Mouse (Mus musculus) gastrocnemius, adult 2 months (tissue): ENCODE results near the gene Cul5. TPM values are rescaled to one million over a fixed set of nuclear protein-coding genes. Genes with fewer than 3 reads are reported as not detected.

ENCODE experiments used
- DNase-seq: peaks from one replicate; pipeline ENCODE4 v3.0.0; 2022
- H3K27ac ChIP-seq: fragments of 200-600 bp; 2 replicates; pipeline ENCODE4 v1.8.1; 2022; ENCODE audit warnings: mild to moderate bottlenecking
- H3K4me3 ChIP-seq: fragments of 200-600 bp; 2 replicates; pipeline ENCODE4 v1.8.1; 2022; ENCODE audit warnings: mild to moderate bottlenecking, moderate library complexity
- CTCF ChIP-seq: fragments of 200-600 bp; IDR thresholded peaks from 2 replicates; pipeline ENCODE4 v1.8.1; 2022; ENCODE audit warnings: antibody characterized with exemption, mild to moderate bottlenecking, moderate library complexity
- intact Hi-C: fragments of 180-260 bp; cut with DNase I; formaldehyde crosslinking; loops from one replicate; pipeline ENCODE4 v1.15.1; 2025
- total RNA-seq, 2 experiments: library from RNA; stranded (reverse); gene quantifications; 2 replicates each; pipeline ENCODE4 v1.2.3; 2021

Cul5 gene
- total RNA-seq, 2 experiments from 2014 or later, result 77.2 to 80.3 TPM

- DNase-seq, result no peak
- no peak for TF ChIP-seq CTCF
- intact Hi-C loops, result no loop called here
- Histone ChIP-seq H3K4me3 (no peak overlapping the region), H3K27ac (peak overlapping the region; percentile 69)
Measured at GRCm38 (mm10) chr9:53603849-53604248, 66.0 kb downstream of the Cul5 start.

GRCm38 (mm10) chr9:53603384-53603783 is 66.4 kb downstream of the Cul5 start:
- intact Hi-C loops, result no loop called here
- TF ChIP-seq CTCF, result no peak
- peak; percentile 26 for DNase-seq
- peak overlapping the region; percentile 69 for H3K27ac ChIP-seq
- H3K4me3 ChIP-seq, result no peak overlapping the region

GRCm38 (mm10) chr9:53601541-53601940 is 68.3 kb downstream of the Cul5 start:
- TF ChIP-seq CTCF, result no peak
- intact Hi-C loops, result no loop called here
- DNase-seq, result no peak
- no peak overlapping the region for H3K4me3 ChIP-seq
- peak overlapping the region; percentile 78 for H3K27ac ChIP-seq

- H3K4me3 ChIP-seq, result no peak overlapping the region
- no peak for DNase-seq
- no peak overlapping the region for H3K27ac ChIP-seq
- no peak for TF ChIP-seq CTCF
- intact Hi-C loops, result no loop called here
Measured at GRCm38 (mm10) chr9:53598631-53599030, 71.2 kb downstream of the Cul5 start.

GRCm38 (mm10) chr9:53596971-53597600 is 72.7 kb downstream of the Cul5 start:
- H3K27ac ChIP-seq, result no peak overlapping the region
- intact Hi-C loops, result no loop called here
- no peak for DNase-seq
- no peak for TF ChIP-seq CTCF
- no peak overlapping the region for H3K4me3 ChIP-seq

GRCm38 (mm10) chr9:53594764-53595163 is 75.0 kb downstream of the Cul5 start:
- Histone ChIP-seq H3K27ac (0 out of 2 replicates have a peak overlapping the region, but pooled peaks have one; percentile 24), H3K4me3 (no peak overlapping the region)
- TF ChIP-seq CTCF, result peak; percentile 97
- intact Hi-C loops, result loop anchor here (2.0 kb wide), 2 partner anchors 14 to 72 kb away; no protein-coding TSS in a partner anchor
- peak; percentile 80 for DNase-seq

- H3K27ac ChIP-seq, result no peak overlapping the region
- no peak overlapping the region for H3K4me3 ChIP-seq
- intact Hi-C loops, result no loop called here
- no peak for TF ChIP-seq CTCF
- no peak for DNase-seq
Measured at GRCm38 (mm10) chr9:53581870-53582269, 87.9 kb downstream of the Cul5 start.

GRCm38 (mm10) chr9:53575721-53576120 is 94.1 kb downstream of the Cul5 start:
- Histone ChIP-seq H3K4me3 (no peak overlapping the region), H3K27ac (no peak overlapping the region)
- DNase-seq, result no peak
- intact Hi-C loops, result no loop called here
- no peak for TF ChIP-seq CTCF

GRCm38 (mm10) chr9:53572516-53573307 is 97.1 kb downstream of the Cul5 start:
- H3K4me3 ChIP-seq, result peak overlapping the region; percentile 42
- no peak for TF ChIP-seq CTCF
- intact Hi-C loops, result no loop called here
- peak overlapping the region; percentile 81 for H3K27ac ChIP-seq
- DNase-seq, result peak; percentile 72

GRCm38 (mm10) chr9:53570662-53571061 is 99.2 kb downstream of the Cul5 start:
- peak; percentile 20 for DNase-seq
- intact Hi-C loops, result no loop called here
- no peak overlapping the region for H3K4me3 ChIP-seq
- no peak overlapping the region for H3K27ac ChIP-seq
- TF ChIP-seq CTCF, result no peak; the same call in 1 of the 2 replicates

Other genes with a start within 250 kb of the Cul5 start
- gene Atm, start 133.3 kb downstream of the Cul5 start, total RNA-seq, result 1 to 10 TPM; 5.7 to 6.7 TPM
- 1 to 10 TPM; 4.7 to 4.9 TPM for gene Npat, start 133.0 kb downstream of the Cul5 start, total RNA-seq
- 100 to 1,000 TPM; 116 to 180 TPM for gene Acat1, start 59.6 kb downstream of the Cul5 start, total RNA-seq
- under 1 TPM in 1 of 2 experiments, not detected in 1; 0.11 TPM for gene Rab39, start 36.2 kb upstream of the Cul5 start, total RNA-seq
- gene Slc35f2, start 101.5 kb upstream of the Cul5 start, total RNA-seq, result not detected
- gene Sln, start 180.2 kb upstream of the Cul5 start, total RNA-seq, result under 1 TPM; 0.50 to 0.54 TPM